Comparison of ENCODE assay signal across 16 mouse cellular contexts in genomic region chr3:53422691-53423090, GRCm38 (mm10).
"Had no signal": no experiment of that assay in that cellular context is flagged by ENCODE, and none has a peak within 500 bp of the region (broad histone marks: within the 10 kb centered on the region; RNA-seq: fewer than 3 reads in every experiment).

No protein-coding gene starts in this region.

- H3K9ac ChIP-seq: lung, embryonic 14.5 days; midbrain, embryonic 13.5 days; midbrain, embryonic 15.5 days; neural tube, embryonic 12.5 days had no signal

- H3K4me3 ChIP-seq: megakaryocyte, embryonic 14.5 days; midbrain, embryonic 13.5 days; midbrain, embryonic 15.5 days; neural tube, embryonic 12.5 days had no signal

- H3K9me3 ChIP-seq: megakaryocyte, embryonic 14.5 days; midbrain, embryonic 13.5 days; midbrain, embryonic 15.5 days; neural tube, embryonic 12.5 days had no signal

- H3K4me2 ChIP-seq: lung, embryonic 14.5 days; midbrain, embryonic 11.5 days; midbrain, embryonic 13.5 days; midbrain, embryonic 15.5 days; neural tube, embryonic 12.5 days had no signal

- ATAC-seq: midbrain, embryonic 13.5 days; midbrain, embryonic 15.5 days had no signal

- H3K4me1 ChIP-seq: megakaryocyte, embryonic 14.5 days; midbrain, embryonic 13.5 days; midbrain, embryonic 15.5 days; neural tube, embryonic 12.5 days had no signal

- H3K27ac ChIP-seq: midbrain, embryonic 13.5 days; midbrain, embryonic 15.5 days; neural tube, embryonic 12.5 days had no signal

- H3K27me3 ChIP-seq: midbrain, embryonic 13.5 days; midbrain, embryonic 15.5 days; neural tube, embryonic 12.5 days had no signal

- DNase-seq: lung, embryonic 14.5 days; lung, postnatal 10 days; lung, postnatal 4 days; retina, postnatal 1 day; right cerebral cortex, adult 18-20 months; right cerebral cortex, postnatal 25 days; right cerebral cortex, postnatal 4 days; spleen, adult 18-20 months; thymus, adult 18-20 months; thymus, postnatal 14 days; thymus, postnatal 36 days had no signal

- H3K36me3 ChIP-seq: midbrain, embryonic 13.5 days; midbrain, embryonic 15.5 days; neural tube, embryonic 12.5 days had no signal
